Mouse (Mus musculus): ENCODE measurements around the gene Olfr608. TPM values are rescaled to one million over a fixed set of nuclear protein-coding genes. Genes with fewer than 3 reads are reported as not detected.

The Olfr608 gene
- polyA plus RNA-seq, 1 experiment from 2014 or later: 1.2 TPM

Other genes starting within 250 kb of the Olfr608 start
- not detected in 2 replicates for gene Usp17ld, start 217.4 kb upstream of the Olfr608 start, polyA plus RNA-seq (2015; fragmentation: Nextera tagmentation; extraction: Ambion mirVana)
- not detected in 2 replicates for gene Olfr596, start 164.2 kb upstream of the Olfr608 start, polyA plus RNA-seq (2015; fragmentation: Nextera tagmentation; extraction: Ambion mirVana)
- not detected in 2 replicates for gene Olfr597, start 153.6 kb upstream of the Olfr608 start, polyA plus RNA-seq (2015; fragmentation: Nextera tagmentation; extraction: Ambion mirVana)
- gene Olfr598, start 146.3 kb upstream of the Olfr608 start, polyA plus RNA-seq (2015; fragmentation: Nextera tagmentation; extraction: Ambion mirVana): not detected in 2 replicates
- gene Olfr599, start 134.0 kb upstream of the Olfr608 start, polyA plus RNA-seq (2015; fragmentation: Nextera tagmentation; extraction: Ambion mirVana): not detected in 2 replicates
- not detected in 2 replicates for gene Olfr600, start 120.2 kb upstream of the Olfr608 start, polyA plus RNA-seq (2015; fragmentation: Nextera tagmentation; extraction: Ambion mirVana)
- gene Olfr601, start 107.2 kb upstream of the Olfr608 start, polyA plus RNA-seq (2015; fragmentation: Nextera tagmentation; extraction: Ambion mirVana): not detected in 2 replicates
- not detected in 2 replicates for gene Olfr603, start 83.7 kb upstream of the Olfr608 start, polyA plus RNA-seq (2015; fragmentation: Nextera tagmentation; extraction: Ambion mirVana)
- not detected in 2 replicates for gene Usp17lc, start 54.8 kb upstream of the Olfr608 start, polyA plus RNA-seq (2015; fragmentation: Nextera tagmentation; extraction: Ambion mirVana)
- gene Olfr605, start 24.4 kb upstream of the Olfr608 start, polyA plus RNA-seq (2015; fragmentation: Nextera tagmentation; extraction: Ambion mirVana): not detected in 2 replicates
- gene Olfr606, start 20.8 kb upstream of the Olfr608 start, polyA plus RNA-seq (2015; fragmentation: Nextera tagmentation; extraction: Ambion mirVana): not detected in 2 replicates
- gene Olfr607, start 5.7 kb upstream of the Olfr608 start, polyA plus RNA-seq (2015; fragmentation: Nextera tagmentation; extraction: Ambion mirVana): 0.32 and 0.55 TPM in 2 replicates
- gene Olfr609, start 28.2 kb downstream of the Olfr608 start, polyA plus RNA-seq (2015; fragmentation: Nextera tagmentation; extraction: Ambion mirVana): not detected in 2 replicates
- not detected in 2 replicates for gene Olfr610, start 42.2 kb downstream of the Olfr608 start, polyA plus RNA-seq (2015; fragmentation: Nextera tagmentation; extraction: Ambion mirVana)
- not detected in 2 replicates for gene Olfr611, start 51.0 kb downstream of the Olfr608 start, polyA plus RNA-seq (2015; fragmentation: Nextera tagmentation; extraction: Ambion mirVana)
- gene Olfr612, start 72.8 kb downstream of the Olfr608 start, polyA plus RNA-seq (2015; fragmentation: Nextera tagmentation; extraction: Ambion mirVana): not detected in 2 replicates
- not detected in 2 replicates for gene Olfr613, start 78.2 kb downstream of the Olfr608 start, polyA plus RNA-seq (2015; fragmentation: Nextera tagmentation; extraction: Ambion mirVana)
- not detected in 2 replicates for gene Olfr615, start 86.2 kb downstream of the Olfr608 start, polyA plus RNA-seq (2015; fragmentation: Nextera tagmentation; extraction: Ambion mirVana)
- gene Olfr616, start 99.3 kb downstream of the Olfr608 start, polyA plus RNA-seq (2015; fragmentation: Nextera tagmentation; extraction: Ambion mirVana): not detected in 2 replicates
- gene Olfr617, start 103.2 kb downstream of the Olfr608 start, polyA plus RNA-seq (2015; fragmentation: Nextera tagmentation; extraction: Ambion mirVana): not detected in 2 replicates
- not detected in 2 replicates for gene Olfr618, start 120.2 kb downstream of the Olfr608 start, polyA plus RNA-seq (2015; fragmentation: Nextera tagmentation; extraction: Ambion mirVana)
- not detected in 2 replicates for gene Olfr619, start 130.7 kb downstream of the Olfr608 start, polyA plus RNA-seq (2015; fragmentation: Nextera tagmentation; extraction: Ambion mirVana)
- not detected in 2 replicates for gene Olfr620, start 142.7 kb downstream of the Olfr608 start, polyA plus RNA-seq (2015; fragmentation: Nextera tagmentation; extraction: Ambion mirVana)
- gene Olfr622, start 172.8 kb downstream of the Olfr608 start, polyA plus RNA-seq (2015; fragmentation: Nextera tagmentation; extraction: Ambion mirVana): not detected in 2 replicates
- gene Olfr623, start 193.8 kb downstream of the Olfr608 start, polyA plus RNA-seq (2015; fragmentation: Nextera tagmentation; extraction: Ambion mirVana): not detected in 2 replicates
- gene Olfr624, start 201.3 kb downstream of the Olfr608 start, polyA plus RNA-seq (2015; fragmentation: Nextera tagmentation; extraction: Ambion mirVana): 0.03 and 0.04 TPM in 2 replicates
- not detected in 2 replicates for gene Olfr625-ps1, start 212.8 kb downstream of the Olfr608 start, polyA plus RNA-seq (2015; fragmentation: Nextera tagmentation; extraction: Ambion mirVana)
- gene Olfr243, start 244.8 kb downstream of the Olfr608 start, polyA plus RNA-seq (2015; fragmentation: Nextera tagmentation; extraction: Ambion mirVana): not detected in 2 replicates